Mouse (Mus musculus): ENCODE measurements at regions not wholly inside any gene's neighbourhood (a gene's known extent, or its start where the extent isn't known, plus 50 kb on each side); places are given as distances from the start of the nearest gene placed in this dataset.

GRCm38 (mm10) chr15:51206050-51206449, 2678.7 kb upstream of the Gm7489 start:
- TF ChIP-seq CTCF (IDR thresholded peaks at IDR 0.05; ENCODE audit: control insufficient read depth, insufficient read depth, low read length) = no peak
- TF ChIP-seq POLR2A (IDR thresholded peaks at IDR 0.05; ENCODE audit: borderline replicate concordance, control insufficient read depth, low read depth, low read length) = no peak

Measured in bone marrow, adult 2 months (tissue).